10 mouse cellular contexts compared by ENCODE assay signal in the genomic region with DNA sequence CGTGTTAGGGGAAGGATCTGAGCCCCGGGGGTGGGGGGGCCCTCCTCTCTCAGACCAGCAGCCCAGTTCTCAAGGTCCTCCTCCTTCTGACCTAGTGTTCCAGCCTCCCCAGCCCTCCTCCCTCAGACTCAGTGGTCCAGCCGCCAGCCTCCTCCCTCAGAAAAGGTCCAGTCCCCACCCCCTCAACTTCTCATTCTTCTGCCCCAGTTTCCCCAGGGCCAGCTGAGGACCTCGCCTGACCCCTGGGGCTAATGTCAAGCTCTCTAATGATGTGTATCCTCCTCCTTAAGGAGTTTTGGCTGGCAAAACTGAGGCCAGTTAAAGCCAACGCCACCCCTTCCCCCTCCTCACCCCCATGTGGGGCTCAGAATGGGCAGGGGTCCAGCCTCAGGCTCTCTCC. TPM values are rescaled to one million over a fixed set of nuclear protein-coding genes. Genes with fewer than 3 reads are reported as not detected.
DNase-seq lines count a peak whose midpoint lies in the region; ATAC-seq and TF ChIP-seq lines count a peak whose summit lies in the region.
"Had no signal": no experiment of that assay in that cellular context is flagged by ENCODE, and none has a peak within 500 bp of the region (broad histone marks: within the 10 kb centered on the region; RNA-seq: fewer than 3 reads in every experiment).

Nccrp1 (minus strand) TSS at position 101 of the 400 bp plus-strand sequence.

- no peak for DNase-seq in heart, postnatal 0 days (ENCODE audit: low spot score)
- no peak for DNase-seq in heart, postnatal 14 days
- DNase-seq in embryonic facial prominence, embryonic 10.5 days (ENCODE audit: low spot score), result no peak
- DNase-seq in gastrocnemius, adult 18-20 months (ENCODE audit: low spot score), result no peak
- no peak for DNase-seq in right cerebral cortex, postnatal 14 days
- DNase-seq in layer of hippocampus, adult 11-12 months (ENCODE audit: low spot score), result no peak
- DNase-seq: gastrocnemius, postnatal 25 days had no signal

- peak within 1 kb of the TSS; percentile 26 for H3K4me2 ChIP-seq in heart, postnatal 0 days (ENCODE audit: low read depth, low read length)
- peak within 1 kb of the TSS; percentile 51 for H3K4me2 ChIP-seq in hindbrain, embryonic 12.5 days (replicated peaks)
- peak within 1 kb of the TSS; percentile 61 for H3K4me2 ChIP-seq in midbrain, embryonic 12.5 days (replicated peaks)

- H3K27ac ChIP-seq in heart, postnatal 0 days (ENCODE audit: low read depth), result no peak within 1 kb of the TSS
- H3K27ac ChIP-seq in embryonic facial prominence, embryonic 10.5 days (replicated peaks), result 0 out of 2 replicates have a peak within 1 kb of the TSS, but pooled peaks have one; percentile 8
- no peak within 1 kb of the TSS for H3K27ac ChIP-seq in hindbrain, embryonic 12.5 days
- no peak within 1 kb of the TSS for H3K27ac ChIP-seq in midbrain, embryonic 12.5 days (replicated peaks)
- H3K27ac ChIP-seq: liver, embryonic 14.5 days had no signal

- no peak for TF ChIP-seq EP300 in heart, postnatal 0 days (IDR thresholded peaks at IDR 0.05; ENCODE audit: low read depth)

- peak within 1 kb of the TSS; percentile 8; the same call in 1 of the 2 replicates for H3K4me3 ChIP-seq in heart, postnatal 0 days (ENCODE audit: low read depth, low read length)
- peak within 1 kb of the TSS; percentile 51 for H3K4me3 ChIP-seq in embryonic facial prominence, embryonic 10.5 days
- H3K4me3 ChIP-seq in hindbrain, embryonic 12.5 days, result peak within 1 kb of the TSS; percentile 29
- peak within 1 kb of the TSS; percentile 37 for H3K4me3 ChIP-seq in midbrain, embryonic 12.5 days

- ATAC-seq in heart, postnatal 0 days (ENCODE audit: insufficient read depth, low read depth), result no peak
- no peak for ATAC-seq in hindbrain, embryonic 12.5 days (ENCODE audit: low FRiP score)
- no peak for ATAC-seq in midbrain, embryonic 12.5 days (ENCODE audit: low FRiP score, low read depth)

- no peaks in the 10 kb centered on the region for H3K36me3 ChIP-seq in heart, postnatal 0 days (replicated peaks; ENCODE audit: control insufficient read depth, insufficient read depth, low read length)
- no peaks in the 10 kb centered on the region for H3K36me3 ChIP-seq in embryonic facial prominence, embryonic 10.5 days (replicated peaks)
- H3K36me3 ChIP-seq in hindbrain, embryonic 12.5 days, result no peaks in the 10 kb centered on the region
- no peaks in the 10 kb centered on the region for H3K36me3 ChIP-seq in midbrain, embryonic 12.5 days

- no peak within 1 kb of the TSS for H3K9ac ChIP-seq in heart, postnatal 0 days (replicated peaks; ENCODE audit: low read depth, low read length)
- peak within 1 kb of the TSS; percentile 39; the same call in 1 of the 2 replicates for H3K9ac ChIP-seq in hindbrain, embryonic 12.5 days
- H3K9ac ChIP-seq in midbrain, embryonic 12.5 days (replicated peaks), result peak within 1 kb of the TSS; percentile 54
- H3K9ac ChIP-seq: liver, embryonic 14.5 days had no signal

- WGBS in heart, postnatal 0 days, result 10% methylated on average over 3 of the region's 5 CpGs
- WGBS in embryonic facial prominence, embryonic 10.5 days, result 4% methylated on average over 5 of the region's 5 CpGs
- 3% methylated on average over 5 of the region's 5 CpGs for WGBS in hindbrain, embryonic 12.5 days
- WGBS in midbrain, embryonic 12.5 days, result under 1% methylated on average over 5 of the region's 5 CpGs

- H3K4me1 ChIP-seq in heart, postnatal 0 days (ENCODE audit: control insufficient read depth, insufficient read depth), result peaks cover 4% of the 10 kb centered on the region; the same call in 1 of the 2 replicates
- peaks cover 43% of the 10 kb centered on the region for H3K4me1 ChIP-seq in embryonic facial prominence, embryonic 10.5 days
- H3K4me1 ChIP-seq in hindbrain, embryonic 12.5 days, result peaks cover 23% of the 10 kb centered on the region
- peaks cover 21% of the 10 kb centered on the region for H3K4me1 ChIP-seq in midbrain, embryonic 12.5 days

- intact Hi-C loops in heart, postnatal 14 days (cut with DNase I), result no loop called here

- TF ChIP-seq CTCF in heart, postnatal 0 days (IDR thresholded peaks at IDR 0.05; ENCODE audit: low read depth), result no peak

- no peaks in the 10 kb centered on the region for H3K9me3 ChIP-seq in heart, postnatal 0 days (replicated peaks; ENCODE audit: control insufficient read depth, low read length)
- peaks cover under 1% of the 10 kb centered on the region; the same call in 1 of the 2 replicates for H3K9me3 ChIP-seq in embryonic facial prominence, embryonic 10.5 days
- 0 out of 2 replicates have a peak, but pooled peaks cover 3% of the 10 kb centered on the region for H3K9me3 ChIP-seq in hindbrain, embryonic 12.5 days (replicated peaks)
- H3K9me3 ChIP-seq in midbrain, embryonic 12.5 days, result no peaks in the 10 kb centered on the region

- H3K27me3 ChIP-seq in heart, postnatal 0 days (ENCODE audit: control insufficient read depth, insufficient read depth, low read length), result peaks cover 47% of the 10 kb centered on the region
- peaks cover 59% of the 10 kb centered on the region for H3K27me3 ChIP-seq in embryonic facial prominence, embryonic 10.5 days (replicated peaks; ENCODE audit: low read depth, poor library complexity, severe bottlenecking)
- H3K27me3 ChIP-seq in hindbrain, embryonic 12.5 days, result peaks cover 52% of the 10 kb centered on the region
- peaks cover 54% of the 10 kb centered on the region for H3K27me3 ChIP-seq in midbrain, embryonic 12.5 days

RNA-seq across cellular contexts. Expression of gene Nccrp1, which starts in this region (rescaled TPM):
- total RNA-seq in heart, postnatal 0 days (2014; rRNA removed; ENCODE audit: low replicate concordance), result not detected in 2 replicates
- polyA plus RNA-seq in heart, postnatal 0 days (2015; fragmentation: Nextera tagmentation; extraction: Ambion mirVana), result not detected in 2 replicates
- not detected for total RNA-seq in heart, postnatal 14 days (2021)
- polyA plus RNA-seq in embryonic facial prominence, embryonic 10.5 days (2016; fragmentation: Nextera tagmentation; extraction: Ambion mirVana), result 0.10 TPM in 1 of 2 replicates, not detected in the other
- polyA plus RNA-seq in hindbrain, embryonic 12.5 days (2016; fragmentation: Nextera tagmentation; extraction: Ambion mirVana), result not detected in 2 replicates
- not detected in 2 replicates for polyA plus RNA-seq in midbrain, embryonic 12.5 days (2016; fragmentation: Nextera tagmentation; extraction: Ambion mirVana)
- not detected for total RNA-seq in gastrocnemius, adult 18-20 months (2021)
- total RNA-seq: gastrocnemius, postnatal 25 days had no signal
- polyA plus RNA-seq: liver, embryonic 14.5 days had no signal
